Mouse (Mus musculus) hindbrain, embryonic 15.5 days (tissue): ENCODE measurements at regions not wholly inside any gene's neighbourhood (a gene's known extent, or its start where the extent isn't known, plus 50 kb on each side); places are given as distances from the start of the nearest gene placed in this dataset.

Experiments
- ATAC-seq: fragments of 200-750 bp; cut with Nextera tagmentation; 2 replicates; pipeline ENCODE4 v1.8.0; 2017; ENCODE audit warnings: low read depth, moderate number of reproducible peaks, moderate TSS enrichment; ENCODE audit not compliant: low FRiP score
- H3K27ac ChIP-seq: fragments of 300-500 bp; sonication (generic); replicated peaks from 2 replicates; pipeline ENCODE4 v1.5.1; 2015; ENCODE audit warnings: mild to moderate bottlenecking, inconsistent platforms
- H3K27me3 ChIP-seq: fragments of 300-500 bp; sonication (generic); 2 replicates; pipeline ENCODE4 v1.6.1; 2015; ENCODE audit warnings: control low read depth, inconsistent platforms
- H3K36me3 ChIP-seq: fragments of 300-500 bp; sonication (generic); 2 replicates; pipeline ENCODE4 v1.6.1; 2015; ENCODE audit warnings: control low read depth, inconsistent platforms
- H3K4me1 ChIP-seq: fragments of 300-500 bp; sonication (generic); replicated peaks from 2 replicates; pipeline ENCODE4 v1.6.1; 2015; ENCODE audit warnings: control low read depth, inconsistent platforms
- H3K4me2 ChIP-seq: fragments of 300-500 bp; sonication (generic); 2 replicates; pipeline ENCODE4 v1.6.1; 2015; ENCODE audit warnings: moderate library complexity, mild to moderate bottlenecking, inconsistent platforms
- H3K4me3 ChIP-seq: fragments of 300-500 bp; sonication (generic); 2 replicates; pipeline ENCODE4 v1.5.1; 2015; ENCODE audit warnings: mild to moderate bottlenecking, inconsistent platforms
- H3K9ac ChIP-seq: fragments of 300-500 bp; sonication (generic); 2 replicates; pipeline ENCODE4 v1.6.1; 2015; ENCODE audit warnings: inconsistent platforms
- H3K9me3 ChIP-seq: fragments of 300-500 bp; sonication (generic); 2 replicates; pipeline ENCODE4 v1.6.1; 2016; ENCODE audit warnings: control low read depth, inconsistent platforms
- WGBS: fragments of 180-500 bp; shearing (Covaris S2); methylation state at CpG from one replicate; pipeline ENCODE4 v1.1.7; 2015; 5-methylcytosine and 5-hydroxymethylcytosine counted together

DNA sequence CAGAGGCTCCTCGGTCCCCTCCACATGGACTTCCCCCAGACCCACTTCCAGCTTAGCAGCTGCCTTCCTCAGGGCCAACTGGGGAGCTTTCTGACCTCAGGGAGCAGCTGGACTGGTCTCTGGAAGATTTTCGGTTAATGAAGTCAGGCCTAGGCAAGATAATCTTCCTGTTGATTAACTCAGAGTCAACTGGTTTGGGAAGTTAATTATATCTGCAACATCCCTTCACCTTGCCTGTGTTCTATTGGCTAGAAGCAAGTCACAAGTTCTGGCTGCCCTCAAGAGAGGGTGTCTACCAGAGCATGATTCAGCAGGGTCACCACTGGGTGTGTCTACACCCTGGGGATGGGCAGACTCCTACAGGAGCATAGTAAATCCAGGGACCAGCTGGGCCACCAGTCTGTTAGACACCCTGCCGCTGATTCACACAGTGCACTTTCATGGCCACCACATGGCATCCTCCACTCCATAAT is 53.9 kb upstream of the Maml3 start:
- Histone ChIP-seq H3K27ac (no peak overlapping the region), H3K9ac (no peak overlapping the region), H3K9me3 (no peaks in the 10 kb centered on the region), H3K36me3 (no peaks in the 10 kb centered on the region), H3K4me3 (no peak overlapping the region), H3K4me1 (no peaks in the 10 kb centered on the region), H3K4me2 (no peak overlapping the region), H3K27me3 (no peaks in the 10 kb centered on the region)
- ATAC-seq: no peak
- WGBS: 82% methylated on average over 3 of the region's 3 CpGs

DNA sequence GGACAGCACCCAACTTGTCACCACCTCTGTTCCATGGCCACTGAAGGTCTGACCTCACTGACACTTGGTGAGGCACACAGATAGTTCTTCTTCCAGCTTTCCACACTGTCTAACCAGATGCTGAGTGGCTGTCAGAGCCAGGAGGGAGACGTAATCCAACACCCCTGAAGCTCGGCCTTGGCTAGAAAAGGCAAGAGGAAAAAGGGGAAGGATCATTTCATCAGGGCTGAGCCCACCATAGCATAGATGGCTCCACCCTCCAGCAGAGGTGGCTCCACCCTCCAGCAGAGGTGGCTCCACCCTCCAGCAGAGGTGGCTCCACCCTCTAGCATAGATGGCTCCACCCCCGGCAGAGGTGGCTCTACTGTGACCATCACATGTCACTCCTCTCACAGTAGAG is 56.8 kb upstream of the Maml3 start:
- 82% methylated on average over 3 of the region's 3 CpGs for WGBS
- H3K36me3 ChIP-seq: no peaks in the 10 kb centered on the region
- no peak for ATAC-seq
- H3K4me2 ChIP-seq: no peak overlapping the region
- H3K27me3 ChIP-seq: no peaks in the 10 kb centered on the region
- H3K27ac ChIP-seq: no peak overlapping the region
- no peak overlapping the region for H3K4me3 ChIP-seq
- H3K4me1 ChIP-seq: no peaks in the 10 kb centered on the region
- H3K9ac ChIP-seq: no peak overlapping the region
- H3K9me3 ChIP-seq: no peaks in the 10 kb centered on the region

- ATAC-seq: no peak
- no peaks in the 10 kb centered on the region for H3K27me3 ChIP-seq
- no peak overlapping the region for H3K27ac ChIP-seq
- no peaks in the 10 kb centered on the region for H3K36me3 ChIP-seq
- WGBS: 62% methylated on average over 16 of the region's 16 CpGs
- H3K9me3 ChIP-seq: no peaks in the 10 kb centered on the region
- no peak overlapping the region for H3K9ac ChIP-seq
- 0 out of 2 replicates have a peak overlapping the region, but pooled peaks have one; percentile 2 for H3K4me2 ChIP-seq
- H3K4me3 ChIP-seq: no peak overlapping the region
- no peaks in the 10 kb centered on the region for H3K4me1 ChIP-seq
Measured at GRCm38 (mm10) chr3:52163990-52164389, 59.1 kb upstream of the Maml3 start.

GRCm38 (mm10) chr3:52167420-52167819 is 62.5 kb upstream of the Maml3 start:
- Histone ChIP-seq H3K9me3 (no peaks in the 10 kb centered on the region), H3K36me3 (no peaks in the 10 kb centered on the region), H3K9ac (no peak overlapping the region), H3K4me3 (no peak overlapping the region), H3K4me1 (no peaks in the 10 kb centered on the region), H3K27me3 (no peaks in the 10 kb centered on the region), H3K27ac (no peak overlapping the region), H3K4me2 (no peak overlapping the region)
- WGBS: 93% methylated on average over 7 of the region's 7 CpGs
- ATAC-seq: no peak

DNA sequence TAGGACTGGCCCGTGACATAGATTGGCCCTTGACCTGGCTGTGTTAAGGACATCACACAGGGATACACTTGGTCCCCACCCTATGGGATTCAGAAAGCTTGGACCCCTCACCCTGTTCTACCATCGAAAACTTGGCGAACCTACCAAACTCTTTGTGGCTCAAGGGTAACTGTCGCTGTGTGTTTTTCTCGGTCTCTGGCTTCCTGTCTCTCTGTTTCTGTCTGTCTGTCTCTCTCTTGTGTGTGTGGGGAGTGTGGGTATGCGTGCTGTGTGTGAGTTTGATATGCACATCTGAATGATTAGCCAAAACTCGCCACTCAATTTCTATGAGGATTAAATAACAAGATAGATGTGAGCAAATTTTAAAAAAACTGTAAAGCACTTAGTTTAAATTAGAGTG is 66.0 kb upstream of the Maml3 start:
- no peak overlapping the region for H3K4me2 ChIP-seq
- H3K9me3 ChIP-seq: no peaks in the 10 kb centered on the region
- H3K4me1 ChIP-seq: peaks cover 2% of the 10 kb centered on the region; the same call in 1 of the 2 replicates
- no peaks in the 10 kb centered on the region for H3K27me3 ChIP-seq
- H3K36me3 ChIP-seq: no peaks in the 10 kb centered on the region
- H3K9ac ChIP-seq: no peak overlapping the region
- H3K4me3 ChIP-seq: no peak overlapping the region
- H3K27ac ChIP-seq: no peak overlapping the region
- no peak for ATAC-seq
- WGBS: 94% methylated on average over 7 of the region's 7 CpGs

DNA sequence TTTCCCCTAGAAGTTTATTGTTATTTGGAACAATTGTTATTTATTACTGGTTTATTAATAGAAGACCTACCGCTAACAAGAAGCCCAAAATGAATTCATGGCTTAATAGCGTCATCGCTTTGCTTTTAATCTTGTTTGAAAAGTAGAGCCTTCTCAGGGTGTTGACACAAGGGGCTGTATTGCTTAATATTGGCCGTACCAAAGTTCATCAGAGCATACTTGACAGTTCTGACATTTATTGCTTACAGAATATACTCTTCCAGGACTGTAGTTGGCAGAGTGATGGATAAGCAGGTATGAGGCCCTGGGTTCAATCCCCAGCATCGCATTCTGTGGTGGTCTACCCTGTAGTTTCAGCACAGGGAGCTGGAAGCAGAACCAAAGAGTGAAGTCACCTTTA is 66.4 kb upstream of the Maml3 start:
- 94% methylated on average over 5 of the region's 5 CpGs for WGBS
- no peaks in the 10 kb centered on the region for H3K36me3 ChIP-seq
- no peaks in the 10 kb centered on the region for H3K27me3 ChIP-seq
- H3K27ac ChIP-seq: no peak overlapping the region
- no peak overlapping the region for H3K4me3 ChIP-seq
- peaks cover 2% of the 10 kb centered on the region; the same call in 1 of the 2 replicates for H3K4me1 ChIP-seq
- no peaks in the 10 kb centered on the region for H3K9me3 ChIP-seq
- H3K9ac ChIP-seq: no peak overlapping the region
- ATAC-seq: no peak
- no peak overlapping the region for H3K4me2 ChIP-seq

DNA sequence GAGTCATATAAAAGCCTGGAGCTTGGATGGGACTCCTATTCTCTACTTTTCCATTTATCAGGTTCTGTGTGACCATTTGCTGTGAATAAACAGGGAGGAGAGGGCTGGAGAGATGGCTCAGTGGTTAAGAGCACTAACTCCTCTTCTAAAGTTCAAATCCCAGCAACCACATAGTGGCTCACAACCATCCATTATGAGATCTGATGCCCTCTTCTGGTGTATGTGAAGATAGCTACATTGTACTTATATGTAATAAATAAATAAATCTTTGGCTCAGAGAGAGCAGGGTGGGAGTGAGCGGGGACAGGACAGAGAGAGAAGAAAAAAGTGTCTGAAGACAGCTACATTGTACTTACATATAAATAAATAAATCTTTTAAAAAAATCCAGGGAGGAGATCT is 68.6 kb upstream of the Maml3 start:
- no peak overlapping the region for H3K4me2 ChIP-seq
- no peak for ATAC-seq
- 89% methylated on average over 1 of the region's 1 CpGs for WGBS
- H3K4me3 ChIP-seq: no peak overlapping the region
- H3K36me3 ChIP-seq: no peaks in the 10 kb centered on the region
- no peak overlapping the region for H3K27ac ChIP-seq
- no peaks in the 10 kb centered on the region for H3K27me3 ChIP-seq
- no peak overlapping the region for H3K9ac ChIP-seq
- peaks cover 3% of the 10 kb centered on the region for H3K4me1 ChIP-seq
- no peaks in the 10 kb centered on the region for H3K9me3 ChIP-seq

GRCm38 (mm10) chr3:52176108-52176507 is 71.2 kb upstream of the Maml3 start:
- Histone ChIP-seq H3K27ac (no peak overlapping the region), H3K4me2 (no peak overlapping the region)
- whole genome bisulfite sequencing: 62% methylated on average over 8 of the region's 8 CpGs

DNA sequence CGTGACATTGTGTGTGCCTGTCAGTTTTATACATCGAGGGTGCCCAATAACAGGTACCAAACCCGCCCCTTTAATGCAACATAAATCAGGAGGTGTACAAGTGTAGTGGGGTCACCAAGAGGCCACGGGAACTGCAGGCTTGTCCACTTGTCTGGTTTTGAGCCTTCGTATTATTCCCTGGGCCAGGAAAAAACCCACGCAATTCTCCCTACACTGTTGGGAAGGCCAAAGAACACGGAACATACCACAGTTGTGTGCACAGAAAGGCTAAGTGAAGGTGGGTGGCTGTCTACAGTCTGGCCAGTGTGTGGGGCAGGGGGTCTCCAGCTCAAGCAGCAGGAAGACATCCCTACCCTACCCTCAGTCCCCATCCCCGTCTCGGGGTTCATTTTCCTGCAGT is 74.0 kb upstream of the Maml3 start:
- Histone ChIP-seq H3K4me2 (peak overlapping the region; percentile 45), H3K4me3 (no peak overlapping the region), H3K4me1 (peaks cover 30% of the 10 kb centered on the region), H3K27me3 (no peaks in the 10 kb centered on the region), H3K9ac (0 out of 2 replicates have a peak overlapping the region, but pooled peaks have one; percentile 3), H3K27ac (peak overlapping the region; percentile 83), H3K36me3 (no peaks in the 10 kb centered on the region), H3K9me3 (no peaks in the 10 kb centered on the region)
- ATAC-seq: no peak
- WGBS: 46% methylated on average over 9 of the region's 9 CpGs

More at GRCm38 (mm10) chr3:52176108-52176507, 71.2 kb upstream of the Maml3 start:
- H3K4me1 ChIP-seq: peaks cover 30% of the 10 kb centered on the region
- no peaks in the 10 kb centered on the region for H3K36me3 ChIP-seq
- H3K4me3 ChIP-seq: no peak overlapping the region
- no peak for ATAC-seq
- H3K27me3 ChIP-seq: no peaks in the 10 kb centered on the region
- no peak overlapping the region for H3K9ac ChIP-seq
- no peaks in the 10 kb centered on the region for H3K9me3 ChIP-seq

GRCm38 (mm10) chr3:52179686-52180085 is 74.8 kb upstream of the Maml3 start:
- Histone ChIP-seq H3K4me2 (peak overlapping the region; percentile 45), H3K27ac (peak overlapping the region; percentile 83), H3K9ac (0 out of 2 replicates have a peak overlapping the region, but pooled peaks have one; percentile 3), H3K9me3 (no peaks in the 10 kb centered on the region), H3K36me3 (no peaks in the 10 kb centered on the region), H3K4me1 (peaks cover 30% of the 10 kb centered on the region), H3K27me3 (no peaks in the 10 kb centered on the region), H3K4me3 (no peak overlapping the region)
- 0% methylated on average over 12 of the region's 12 CpGs for WGBS
- ATAC-seq: peak; percentile 89

DNA sequence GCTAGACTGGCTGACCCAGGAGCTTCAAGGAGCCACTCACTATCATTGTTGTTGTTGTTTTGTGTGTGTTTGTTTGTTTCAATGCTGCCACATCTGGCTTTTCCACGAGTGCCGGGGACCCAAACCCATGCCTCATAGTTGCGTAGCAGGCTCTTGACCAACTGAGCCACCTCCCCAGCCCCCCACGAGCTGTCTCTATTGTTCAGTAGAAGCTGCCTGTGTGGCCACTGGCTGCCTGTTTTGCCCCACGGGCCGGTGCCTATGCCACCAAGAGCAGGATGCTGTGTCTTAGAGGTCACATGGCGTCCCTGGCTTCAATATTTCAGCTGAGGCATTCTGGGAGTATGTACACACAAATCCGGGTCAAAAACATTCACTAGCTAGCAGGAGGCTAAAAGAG is 75.4 kb upstream of the Maml3 start:
- ATAC-seq: peak; percentile 6; the same call in 1 of the 2 replicates
- 20% methylated on average over 8 of the region's 8 CpGs for WGBS
- H3K4me2 ChIP-seq: peak overlapping the region; percentile 45

GRCm38 (mm10) chr3:52180785-52181184 is 75.9 kb upstream of the Maml3 start:
- 19% methylated on average over 10 of the region's 10 CpGs for WGBS
- Histone ChIP-seq H3K4me1 (peaks cover 29% of the 10 kb centered on the region), H3K27ac (peak overlapping the region; percentile 83), H3K9me3 (no peaks in the 10 kb centered on the region), H3K4me2 (peak overlapping the region; percentile 45; the same call in 1 of the 2 replicates), H3K36me3 (no peaks in the 10 kb centered on the region), H3K9ac (no peak overlapping the region), H3K4me3 (no peak overlapping the region), H3K27me3 (no peaks in the 10 kb centered on the region)
- peak; percentile 63; the same call in 1 of the 2 replicates for ATAC-seq

More for the DNA sequence above, 75.4 kb upstream of the Maml3 start:
- no peak overlapping the region for H3K4me3 ChIP-seq
- no peaks in the 10 kb centered on the region for H3K27me3 ChIP-seq
- H3K36me3 ChIP-seq: no peaks in the 10 kb centered on the region
- H3K27ac ChIP-seq: peak overlapping the region; percentile 83
- H3K9ac ChIP-seq: no peak overlapping the region
- peaks cover 30% of the 10 kb centered on the region for H3K4me1 ChIP-seq
- H3K9me3 ChIP-seq: no peaks in the 10 kb centered on the region
